Comparison of ENCODE assay signal across 8 mouse cellular contexts in genomic region chr7:46962806-46963618, GRCm38 (mm10). TPM values are rescaled to one million over a fixed set of nuclear protein-coding genes. Genes with fewer than 3 reads are reported as not detected.
DNase-seq lines count a peak whose midpoint lies in the region; ATAC-seq lines count a peak whose summit lies in the region.

No protein-coding gene starts in this region.

- no peaks in the 10 kb centered on the region for H3K36me3 ChIP-seq in intestine, embryonic 14.5 days (ENCODE audit: control insufficient read depth, insufficient read depth, low read length)

- H3K4me1 ChIP-seq in intestine, embryonic 14.5 days (replicated peaks; ENCODE audit: control insufficient read depth, insufficient read depth, low read length) = no peaks in the 10 kb centered on the region; the same call in 1 of the 2 replicates

- H3K27ac ChIP-seq in intestine, embryonic 14.5 days (ENCODE audit: low read depth) = peak overlapping the region; percentile 59; the same call in 1 of the 2 replicates

- H3K9me3 ChIP-seq in intestine, embryonic 14.5 days (ENCODE audit: control insufficient read depth, low read length) = no peaks in the 10 kb centered on the region

- no peaks in the 10 kb centered on the region for H3K27me3 ChIP-seq in intestine, embryonic 14.5 days (replicated peaks; ENCODE audit: control insufficient read depth, insufficient read depth, low read length)

- no peak overlapping the region for H3K9ac ChIP-seq in intestine, embryonic 14.5 days (ENCODE audit: low read length)

- ATAC-seq in intestine, embryonic 14.5 days (replicated peaks; ENCODE audit: low FRiP score, low TSS enrichment, low read depth) = peak; percentile 82
- ATAC-seq in megakaryocyte progenitor cell, adult 5-6 weeks (replicated peaks; ENCODE audit: poor library complexity) = peak; percentile 83

- no peak overlapping the region for H3K4me3 ChIP-seq in intestine, embryonic 14.5 days (ENCODE audit: low read depth, low read length)

- intact Hi-C loops in left cerebral cortex, postnatal 10 days (cut with DNase I) = loop anchor here (2.0 to 5.0 kb wide), 3 partner anchors 52 to 188 kb away; no protein-coding TSS in a partner anchor

- DNase-seq in urinary bladder, adult 18-20 months (ENCODE audit: low spot score in 2 of 2) = peak; percentile 22 to 26
- DNase-seq in urinary bladder, postnatal 10 days (ENCODE audit: low spot score) = no peak
- peak; percentile 91 for DNase-seq in embryo, embryonic 11 days
- DNase-seq in gastrocnemius, postnatal 25 days = peak; percentile 29
- peak; percentile 79 for DNase-seq in intestine, embryonic 14.5 days (ENCODE audit: low spot score)
- DNase-seq in left cerebral cortex, postnatal 10 days (ENCODE audit: extremely low spot score in 1 of 2, low spot score in 2 of 2) = peak; percentile 79 to 83
- peak; percentile 49 for DNase-seq in right cerebral cortex, postnatal 25 days

- 1% methylated on average over 9 of the region's 9 CpGs for WGBS in intestine, embryonic 14.5 days

- H3K4me2 ChIP-seq in intestine, embryonic 14.5 days (ENCODE audit: low read length) = peak overlapping the region; percentile 33

RNA-seq across cellular contexts. Expression of gene Uevld, which starts 4.7 kb away (rescaled TPM):
- total RNA-seq in gastrocnemius, postnatal 25 days (2021) = 1 to 10 TPM; 7.0 to 8.8 TPM
- polyA plus RNA-seq in intestine, embryonic 14.5 days (2014; fragmentation: Nextera tagmentation; extraction: Ambion mirVana) = 11.4 and 12.6 TPM in 2 replicates
- total RNA-seq in left cerebral cortex, postnatal 10 days (2021) = 10 to 100 TPM; 10.8 to 11.7 TPM
- total RNA-seq in megakaryocyte progenitor cell, adult 5-6 weeks (2015) = 15.5 and 19.6 TPM in 2 replicates
- total RNA-seq in megakaryocyte progenitor cell, adult 5-6 weeks (2017) = 11.1 and 11.9 TPM in 2 replicates

RNA-seq across cellular contexts. Expression of gene Gm9999, which starts 20.4 kb away (rescaled TPM):
- total RNA-seq in gastrocnemius, postnatal 25 days (2021) = not detected
- not detected in 2 replicates for polyA plus RNA-seq in intestine, embryonic 14.5 days (2014; fragmentation: Nextera tagmentation; extraction: Ambion mirVana)
- not detected for total RNA-seq in left cerebral cortex, postnatal 10 days (2021)
- not detected in 2 replicates for total RNA-seq in megakaryocyte progenitor cell, adult 5-6 weeks (2015)
- total RNA-seq in megakaryocyte progenitor cell, adult 5-6 weeks (2017) = not detected in 2 replicates

RNA-seq across cellular contexts. Expression of gene Tsg101, which starts 43.2 kb away (rescaled TPM):
- 10 to 100 TPM; 42.0 to 46.9 TPM for total RNA-seq in gastrocnemius, postnatal 25 days (2021)
- 165 and 174 TPM in 2 replicates for polyA plus RNA-seq in intestine, embryonic 14.5 days (2014; fragmentation: Nextera tagmentation; extraction: Ambion mirVana)
- 10 to 100 TPM; 91.5 to 94.0 TPM for total RNA-seq in left cerebral cortex, postnatal 10 days (2021)
- total RNA-seq in megakaryocyte progenitor cell, adult 5-6 weeks (2015) = 97.5 and 107 TPM in 2 replicates
- 40.1 and 43.1 TPM in 2 replicates for total RNA-seq in megakaryocyte progenitor cell, adult 5-6 weeks (2017)

RNA-seq across cellular contexts. Expression of gene Spty2d1, which starts 45.2 kb away (rescaled TPM):
- total RNA-seq in gastrocnemius, postnatal 25 days (2021) = 1 to 10 TPM; 4.7 to 4.8 TPM
- polyA plus RNA-seq in intestine, embryonic 14.5 days (2014; fragmentation: Nextera tagmentation; extraction: Ambion mirVana) = 17.6 and 18.0 TPM in 2 replicates
- 1 to 10 TPM; 8.9 to 9.5 TPM for total RNA-seq in left cerebral cortex, postnatal 10 days (2021)
- total RNA-seq in megakaryocyte progenitor cell, adult 5-6 weeks (2015) = 30.4 and 34.9 TPM in 2 replicates
- total RNA-seq in megakaryocyte progenitor cell, adult 5-6 weeks (2017) = 25.4 and 30.7 TPM in 2 replicates
